Mouse (Mus musculus): ENCODE results near the gene Snx6. TPM values are rescaled to one million over a fixed set of nuclear protein-coding genes. Genes with fewer than 3 reads are reported as not detected.
A peak's percentile ranks its signal among the peaks of the same experiment; 100 is the strongest.

The Snx6 gene
- polyA plus RNA-seq (2014; fragmentation: Nextera tagmentation; extraction: Ambion mirVana) = 240 and 245 TPM in 2 replicates

DNA sequence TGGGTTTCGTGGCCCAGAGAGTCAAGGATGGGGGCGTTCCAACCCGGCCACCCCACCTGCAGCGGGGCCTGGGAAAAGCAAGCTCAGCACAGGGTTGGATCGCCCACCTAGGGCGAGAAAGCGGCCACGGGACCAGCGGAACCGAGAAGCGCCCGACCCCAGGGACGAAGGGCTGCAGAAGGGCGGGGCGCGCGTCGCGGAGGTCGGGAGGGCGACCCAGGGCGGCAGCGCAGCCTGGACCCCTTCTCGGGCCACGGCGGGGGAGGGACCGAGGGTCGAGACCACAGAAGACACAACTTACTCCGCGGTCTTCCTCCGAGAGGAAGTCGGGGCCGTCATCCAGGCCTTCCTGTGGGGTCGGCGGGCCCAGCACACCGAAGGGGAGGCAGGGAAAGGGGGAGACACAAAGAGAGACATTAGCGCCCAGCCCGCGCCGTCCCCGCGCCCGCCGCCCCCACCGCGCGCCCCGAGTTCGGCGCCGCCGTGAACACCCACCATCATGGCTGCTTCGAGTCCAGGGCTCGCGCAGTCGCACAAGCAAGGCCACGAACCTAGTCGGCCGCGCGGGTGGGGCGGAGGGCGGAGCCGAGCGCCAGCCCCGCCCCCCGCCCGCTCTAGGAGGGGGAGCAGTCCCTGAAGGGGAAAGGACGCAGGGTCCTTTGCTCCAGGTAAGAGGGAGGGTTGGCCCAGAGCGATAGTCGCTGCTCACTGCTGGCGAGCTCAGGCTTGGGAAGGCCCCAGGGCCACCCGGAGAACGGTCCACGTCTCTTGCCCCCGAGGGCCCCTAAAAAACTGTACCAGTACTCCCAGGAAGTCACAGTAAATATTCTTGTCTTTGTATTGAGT, at the start of gene Snx6:
TSS of gene Snx6 (minus strand) at position 551 of the 846 bp plus-strand sequence.
- Histone ChIP-seq H3K9ac (ENCODE audit: low read depth, low read length) (peak within 1 kb of the TSS; percentile 96), H3K4me3 (ENCODE audit: low read depth, low read length) (peak within 1 kb of the TSS; percentile 94), H3K4me1 (replicated peaks; ENCODE audit: control insufficient read depth, insufficient read depth, low read length) (peaks cover 6% of the 10 kb centered on the region), H3K9me3 (ENCODE audit: control insufficient read depth, low read length) (no peaks in the 10 kb centered on the region), H3K27me3 (ENCODE audit: control insufficient read depth, insufficient read depth, low read length) (no peaks in the 10 kb centered on the region), H3K4me2 (replicated peaks; ENCODE audit: low read depth, low read length) (peak within 1 kb of the TSS; percentile 74), H3K27ac (ENCODE audit: low read depth, low read length) (peak within 1 kb of the TSS; percentile 78), H3K36me3 (ENCODE audit: control insufficient read depth, insufficient read depth, low read length) (no peaks in the 10 kb centered on the region)
- peak; percentile 96 for ATAC-seq (ENCODE audit: low FRiP score)
- under 1% methylated on average over 65 of the region's 76 CpGs for WGBS
- peak; percentile 93 for DNase-seq (ENCODE audit: low spot score)

DNA sequence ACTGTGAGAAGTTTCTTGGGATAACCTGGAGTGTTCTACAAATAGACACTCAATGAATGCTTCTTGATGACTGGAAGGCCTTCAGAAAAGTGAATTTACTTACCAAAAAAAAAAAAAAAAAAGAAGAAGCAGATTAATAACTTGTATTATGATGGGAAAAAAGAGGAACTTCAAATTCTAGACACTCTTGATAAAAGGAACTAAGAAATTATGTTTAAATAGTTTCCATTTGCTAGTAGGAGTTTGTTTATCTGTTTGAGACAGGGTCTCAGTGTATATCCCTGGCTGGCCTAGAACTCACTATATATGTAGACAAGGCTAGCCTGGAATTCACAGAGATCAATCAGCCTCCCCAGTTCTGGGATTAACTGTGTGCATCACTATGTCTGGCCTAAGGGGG, 48.9 kb upstream of the Snx6 start:
- no peak for ATAC-seq (ENCODE audit: low FRiP score)
- Histone ChIP-seq H3K4me2 (replicated peaks; ENCODE audit: low read depth, low read length) (no peak overlapping the region), H3K9ac (ENCODE audit: low read depth, low read length) (no peak overlapping the region), H3K27ac (ENCODE audit: low read depth, low read length) (no peak overlapping the region), H3K9me3 (ENCODE audit: control insufficient read depth, low read length) (no peaks in the 10 kb centered on the region), H3K36me3 (ENCODE audit: control insufficient read depth, insufficient read depth, low read length) (no peaks in the 10 kb centered on the region), H3K27me3 (ENCODE audit: control insufficient read depth, insufficient read depth, low read length) (no peaks in the 10 kb centered on the region), H3K4me3 (ENCODE audit: low read depth, low read length) (no peak overlapping the region), H3K4me1 (replicated peaks; ENCODE audit: control insufficient read depth, insufficient read depth, low read length) (no peaks in the 10 kb centered on the region)
- DNase-seq (ENCODE audit: low spot score) = no peak

DNA sequence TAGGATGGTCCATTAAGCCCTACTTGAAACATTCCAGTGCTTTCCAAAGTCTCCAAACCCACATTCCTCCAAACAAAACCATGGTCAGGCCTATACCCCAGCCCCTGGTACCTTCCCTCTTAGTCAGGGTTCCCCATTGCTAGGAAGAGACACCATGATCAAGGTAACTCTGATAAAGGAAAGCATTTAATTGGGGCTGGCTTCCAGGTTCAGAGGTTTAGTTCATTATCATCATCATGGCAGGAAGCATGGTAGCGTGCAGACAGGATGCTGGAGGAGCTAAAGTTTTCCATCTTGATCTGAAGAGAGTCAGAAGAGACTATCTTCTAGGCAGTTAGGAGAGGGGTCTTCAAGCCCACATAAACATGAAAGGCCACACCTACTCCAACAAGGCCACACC, 46.1 kb upstream of the Snx6 start:
- WGBS = 86% methylated on average over 1 of the region's 1 CpGs
- no peak for ATAC-seq (ENCODE audit: low FRiP score)
- Histone ChIP-seq H3K27ac (ENCODE audit: low read depth, low read length) (no peak overlapping the region), H3K4me3 (ENCODE audit: low read depth, low read length) (no peak overlapping the region), H3K27me3 (ENCODE audit: control insufficient read depth, insufficient read depth, low read length) (no peaks in the 10 kb centered on the region), H3K9me3 (ENCODE audit: control insufficient read depth, low read length) (no peaks in the 10 kb centered on the region), H3K4me1 (replicated peaks; ENCODE audit: control insufficient read depth, insufficient read depth, low read length) (no peaks in the 10 kb centered on the region), H3K9ac (ENCODE audit: low read depth, low read length) (no peak overlapping the region), H3K36me3 (ENCODE audit: control insufficient read depth, insufficient read depth, low read length) (no peaks in the 10 kb centered on the region), H3K4me2 (replicated peaks; ENCODE audit: low read depth, low read length) (no peak overlapping the region)
- no peak for DNase-seq (ENCODE audit: low spot score)

DNA sequence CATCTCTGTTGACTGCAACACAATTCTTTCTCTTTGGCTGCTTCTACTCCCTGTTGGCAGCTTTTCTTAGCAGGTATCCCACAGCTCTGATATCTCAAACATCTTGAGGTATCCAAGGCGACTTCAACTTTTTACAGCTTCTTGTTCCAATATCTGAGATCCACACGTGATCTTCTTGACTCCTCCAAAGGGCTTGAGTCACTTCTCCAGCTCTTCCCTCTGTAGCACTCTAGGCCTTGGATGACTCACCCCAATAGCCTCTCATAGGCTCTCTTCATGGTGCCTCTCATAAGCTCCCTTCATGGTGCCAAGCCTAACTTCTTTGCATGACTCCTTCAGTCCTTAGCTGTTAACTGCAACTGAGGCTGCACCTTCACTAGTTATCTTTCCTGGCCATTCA, 44.3 kb upstream of the Snx6 start:
- Histone ChIP-seq H3K27ac (ENCODE audit: low read depth, low read length) (no peak overlapping the region), H3K4me1 (replicated peaks; ENCODE audit: control insufficient read depth, insufficient read depth, low read length) (no peaks in the 10 kb centered on the region), H3K9me3 (ENCODE audit: control insufficient read depth, low read length) (no peaks in the 10 kb centered on the region), H3K4me2 (replicated peaks; ENCODE audit: low read depth, low read length) (no peak overlapping the region), H3K9ac (ENCODE audit: low read depth, low read length) (no peak overlapping the region), H3K36me3 (ENCODE audit: control insufficient read depth, insufficient read depth, low read length) (no peaks in the 10 kb centered on the region), H3K27me3 (ENCODE audit: control insufficient read depth, insufficient read depth, low read length) (no peaks in the 10 kb centered on the region), H3K4me3 (ENCODE audit: low read depth, low read length) (no peak overlapping the region)
- ATAC-seq (ENCODE audit: low FRiP score) (no peak), DNase-seq (ENCODE audit: low spot score) (no peak)
- WGBS = 91% methylated on average over 2 of the region's 2 CpGs

DNA sequence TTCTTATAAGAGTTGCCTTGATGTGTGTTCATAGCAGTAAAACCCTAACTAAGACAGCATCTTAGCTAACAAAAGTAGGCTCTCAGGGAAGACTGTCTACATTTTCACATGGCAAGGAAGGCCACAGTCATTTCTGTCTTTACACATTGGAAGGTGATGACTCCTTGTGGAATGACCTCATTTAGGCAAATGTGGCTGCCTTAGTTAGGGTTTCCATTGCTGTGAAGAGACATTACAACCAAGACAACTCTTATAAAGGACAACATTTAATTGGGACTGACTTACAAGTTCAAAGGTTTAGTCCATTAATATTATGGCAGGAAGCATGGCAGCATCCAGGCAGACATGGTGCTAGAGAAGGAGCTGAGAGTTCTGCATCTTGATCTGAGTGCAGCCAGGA, 43.4 kb upstream of the Snx6 start:
- H3K9me3 ChIP-seq (ENCODE audit: control insufficient read depth, low read length) = no peaks in the 10 kb centered on the region
- no peak overlapping the region for H3K4me3 ChIP-seq (ENCODE audit: low read depth, low read length)
- no peak for DNase-seq (ENCODE audit: low spot score)
- H3K27ac ChIP-seq (ENCODE audit: low read depth, low read length) = no peak overlapping the region
- no peak overlapping the region for H3K9ac ChIP-seq (ENCODE audit: low read depth, low read length)
- no peaks in the 10 kb centered on the region for H3K36me3 ChIP-seq (ENCODE audit: control insufficient read depth, insufficient read depth, low read length)
- no peaks in the 10 kb centered on the region for H3K27me3 ChIP-seq (ENCODE audit: control insufficient read depth, insufficient read depth, low read length)
- no peaks in the 10 kb centered on the region for H3K4me1 ChIP-seq (replicated peaks; ENCODE audit: control insufficient read depth, insufficient read depth, low read length)
- no peak for ATAC-seq (ENCODE audit: low FRiP score)
- H3K4me2 ChIP-seq (replicated peaks; ENCODE audit: low read depth, low read length) = no peak overlapping the region

DNA sequence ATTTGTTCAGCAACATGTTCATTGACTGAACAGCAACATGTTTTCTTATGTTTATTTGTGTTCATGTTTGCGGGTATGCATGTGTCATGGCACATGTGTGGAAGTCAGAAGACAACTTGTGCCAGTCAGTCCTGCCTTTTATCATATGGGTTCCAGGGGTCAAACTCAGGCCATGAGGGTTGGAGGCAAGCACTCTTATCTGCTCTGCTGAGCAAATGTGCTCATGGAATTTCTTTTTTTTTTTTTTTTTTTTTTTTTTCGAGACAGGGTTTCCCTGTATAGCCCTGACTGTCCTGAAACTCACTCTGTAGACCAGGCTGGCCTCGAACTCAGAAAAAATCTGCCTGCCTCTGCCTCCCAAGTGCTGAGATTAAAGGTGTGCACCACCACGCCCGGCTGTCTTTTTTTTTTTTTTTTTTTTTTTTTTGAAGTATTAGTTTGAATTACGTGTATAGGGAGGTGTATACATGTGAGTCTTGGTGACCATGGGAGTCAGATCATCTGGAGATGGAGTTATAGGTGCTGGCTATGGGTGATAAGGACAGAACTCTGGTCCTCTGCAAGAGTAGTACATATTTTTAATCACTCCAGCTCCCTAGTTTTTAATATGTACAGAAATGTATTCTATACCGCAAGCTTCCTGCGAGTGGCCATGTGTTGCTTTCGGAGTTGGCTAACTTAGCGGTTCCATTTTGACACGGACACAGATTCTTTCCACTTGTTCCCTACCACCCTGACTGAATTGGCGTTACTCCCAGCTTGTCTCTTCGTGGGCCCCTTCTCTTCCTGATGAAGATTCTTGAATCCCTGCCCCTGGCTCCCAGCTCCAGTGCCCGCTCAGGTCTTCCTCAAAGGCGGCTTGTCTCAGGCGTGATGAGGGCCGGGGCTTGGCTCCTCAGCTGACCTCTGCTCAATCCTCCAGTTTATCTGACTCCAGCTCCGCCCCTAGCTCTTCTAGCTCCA, 40.4 kb upstream of the Snx6 start:
- no peaks in the 10 kb centered on the region for H3K27me3 ChIP-seq (ENCODE audit: control insufficient read depth, insufficient read depth, low read length)
- no peak for DNase-seq (ENCODE audit: low spot score)
- no peak overlapping the region for H3K27ac ChIP-seq (ENCODE audit: low read depth, low read length)
- no peak for ATAC-seq (ENCODE audit: low FRiP score)
- H3K9me3 ChIP-seq (ENCODE audit: control insufficient read depth, low read length) = no peaks in the 10 kb centered on the region
- no peak overlapping the region for H3K4me3 ChIP-seq (ENCODE audit: low read depth, low read length)
- H3K4me1 ChIP-seq (replicated peaks; ENCODE audit: control insufficient read depth, insufficient read depth, low read length) = no peaks in the 10 kb centered on the region
- H3K4me2 ChIP-seq (replicated peaks; ENCODE audit: low read depth, low read length) = no peak overlapping the region
- WGBS = 87% methylated on average over 17 of the region's 18 CpGs
- no peak overlapping the region for H3K9ac ChIP-seq (ENCODE audit: low read depth, low read length)
- H3K36me3 ChIP-seq (ENCODE audit: control insufficient read depth, insufficient read depth, low read length) = no peaks in the 10 kb centered on the region

DNA sequence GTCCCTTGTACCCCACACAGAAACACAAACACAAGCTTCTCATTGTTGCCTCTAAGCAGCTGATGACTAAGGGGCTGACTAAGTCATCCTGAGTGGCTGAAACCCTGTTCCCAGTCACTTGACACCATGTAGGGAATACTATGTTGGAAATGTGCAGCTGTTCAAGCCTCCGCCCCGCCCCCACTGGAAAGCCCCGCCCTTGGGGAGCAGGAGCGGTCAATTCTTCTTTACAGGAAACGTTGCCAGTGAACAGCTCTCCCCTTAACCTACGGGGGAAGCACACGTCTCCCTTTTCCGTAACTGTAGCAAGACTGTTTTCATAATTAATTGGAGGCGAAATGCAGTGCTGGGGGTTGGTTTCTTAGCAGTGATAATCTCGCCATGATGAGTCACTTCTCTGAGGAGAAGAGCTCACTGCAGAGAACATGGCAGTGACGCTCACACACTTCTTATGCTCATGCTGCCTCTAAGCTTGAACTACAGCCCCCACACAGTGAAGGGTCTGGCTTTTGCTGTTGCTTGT, 39.5 kb upstream of the Snx6 start:
- H3K27ac ChIP-seq (ENCODE audit: low read depth, low read length) = no peak overlapping the region; the same call in 1 of the 2 replicates
- H3K9ac ChIP-seq (ENCODE audit: low read depth, low read length) = peak overlapping the region; percentile 41; the same call in 1 of the 2 replicates
- no peaks in the 10 kb centered on the region for H3K27me3 ChIP-seq (ENCODE audit: control insufficient read depth, insufficient read depth, low read length)
- 21% methylated on average over 11 of the region's 11 CpGs for WGBS
- DNase-seq (ENCODE audit: low spot score) (peak; percentile 77), ATAC-seq (ENCODE audit: low FRiP score) (peak; percentile 79)
- 0 out of 2 replicates have a peak overlapping the region, but pooled peaks have one; percentile 12 for H3K4me3 ChIP-seq (ENCODE audit: low read depth, low read length)
- no peaks in the 10 kb centered on the region for H3K4me1 ChIP-seq (replicated peaks; ENCODE audit: control insufficient read depth, insufficient read depth, low read length)
- H3K36me3 ChIP-seq (ENCODE audit: control insufficient read depth, insufficient read depth, low read length) = no peaks in the 10 kb centered on the region
- H3K4me2 ChIP-seq (replicated peaks; ENCODE audit: low read depth, low read length) = peak overlapping the region; percentile 30
- no peaks in the 10 kb centered on the region for H3K9me3 ChIP-seq (ENCODE audit: control insufficient read depth, low read length)

DNA sequence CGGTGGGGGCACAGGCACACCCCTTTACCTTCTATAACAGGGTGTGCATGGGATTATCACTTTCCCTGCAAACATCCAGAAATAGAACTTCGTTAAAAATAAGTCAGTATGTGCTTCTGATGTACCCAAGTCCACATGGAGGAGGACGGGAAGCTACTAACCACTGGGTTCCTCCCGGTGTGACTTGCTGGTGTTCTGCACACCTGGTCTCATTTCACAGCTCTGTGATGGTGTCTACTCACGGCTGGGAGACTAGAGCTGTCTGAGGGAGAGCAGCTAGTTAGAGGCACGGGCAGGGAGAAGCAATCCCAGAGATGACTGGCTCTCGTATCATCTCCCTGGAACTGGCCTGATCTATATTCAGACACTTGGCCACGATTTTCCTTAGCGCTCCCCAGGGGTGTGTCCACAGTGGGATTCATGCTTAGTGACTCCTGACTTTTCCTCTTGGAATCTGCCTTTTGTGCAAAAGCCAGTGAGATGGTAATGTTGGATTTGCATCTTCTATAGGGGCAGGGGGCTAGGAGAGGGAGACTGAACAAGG, 38.4 kb upstream of the Snx6 start:
- Histone ChIP-seq H3K9ac (ENCODE audit: low read depth, low read length) (no peak overlapping the region), H3K4me3 (ENCODE audit: low read depth, low read length) (no peak overlapping the region), H3K27me3 (ENCODE audit: control insufficient read depth, insufficient read depth, low read length) (no peaks in the 10 kb centered on the region), H3K27ac (ENCODE audit: low read depth, low read length) (no peak overlapping the region), H3K4me2 (replicated peaks; ENCODE audit: low read depth, low read length) (no peak overlapping the region), H3K36me3 (ENCODE audit: control insufficient read depth, insufficient read depth, low read length) (no peaks in the 10 kb centered on the region), H3K4me1 (replicated peaks; ENCODE audit: control insufficient read depth, insufficient read depth, low read length) (no peaks in the 10 kb centered on the region), H3K9me3 (ENCODE audit: control insufficient read depth, low read length) (no peaks in the 10 kb centered on the region)
- DNase-seq (ENCODE audit: low spot score) (no peak), ATAC-seq (ENCODE audit: low FRiP score) (no peak)
- 73% methylated on average over 9 of the region's 9 CpGs for whole genome bisulfite sequencing

Measured in hindbrain, embryonic 11.5 days (tissue).